Mouse (Mus musculus): ENCODE data around the gene Mfsd4a. TPM values are rescaled to one million over a fixed set of nuclear protein-coding genes. Genes with fewer than 3 reads are reported as not detected.

Gene Mfsd4a
- polyA plus RNA-seq (2014; fragmentation: Illumina TruSeq; extraction: RNeasy Lipid Tissue Mini Kit (QIAGEN cat#74804); ENCODE audit: low replicate concordance) = 15.8 TPM

GRCm38 (mm10) chr1:132067261-132068255 lies at the start of gene Mfsd4a:
TSS of gene Mfsd4a (minus strand) at chr1:132068062.

GRCm38 (mm10) chr1:132007282-132007815 lies 60.5 kb downstream of the Mfsd4a start, which contains the start of gene Elk4:
TSS of gene Elk4 (plus strand) at chr1:132007607.

Other genes with a start within 250 kb of the Mfsd4a start
- gene Slc41a1, start 240.6 kb downstream of the Mfsd4a start, polyA plus RNA-seq (2014; fragmentation: Illumina TruSeq; extraction: RNeasy Lipid Tissue Mini Kit (QIAGEN cat#74804); ENCODE audit: low replicate concordance) = 1.9 TPM
- gene Rab29, start 200.8 kb downstream of the Mfsd4a start, polyA plus RNA-seq (2014; fragmentation: Illumina TruSeq; extraction: RNeasy Lipid Tissue Mini Kit (QIAGEN cat#74804); ENCODE audit: low replicate concordance) = 1.6 TPM
- 66.8 TPM for gene Nucks1, start 157.5 kb downstream of the Mfsd4a start, polyA plus RNA-seq (2014; fragmentation: Illumina TruSeq; extraction: RNeasy Lipid Tissue Mini Kit (QIAGEN cat#74804); ENCODE audit: low replicate concordance)
- not detected for gene Slc45a3, start 105.1 kb downstream of the Mfsd4a start, polyA plus RNA-seq (2014; fragmentation: Illumina TruSeq; extraction: RNeasy Lipid Tissue Mini Kit (QIAGEN cat#74804); ENCODE audit: low replicate concordance)
- 36.5 TPM for gene Elk4, start 60.5 kb downstream of the Mfsd4a start, polyA plus RNA-seq (2014; fragmentation: Illumina TruSeq; extraction: RNeasy Lipid Tissue Mini Kit (QIAGEN cat#74804); ENCODE audit: low replicate concordance)
- 3.0 TPM for gene Cdk18, start 71.6 kb upstream of the Mfsd4a start, polyA plus RNA-seq (2014; fragmentation: Illumina TruSeq; extraction: RNeasy Lipid Tissue Mini Kit (QIAGEN cat#74804); ENCODE audit: low replicate concordance)
- gene Lemd1, start 123.4 kb upstream of the Mfsd4a start, polyA plus RNA-seq (2014; fragmentation: Illumina TruSeq; extraction: RNeasy Lipid Tissue Mini Kit (QIAGEN cat#74804); ENCODE audit: low replicate concordance) = not detected
- not detected for gene AC124108.1, start 123.4 kb upstream of the Mfsd4a start, polyA plus RNA-seq (2014; fragmentation: Illumina TruSeq; extraction: RNeasy Lipid Tissue Mini Kit (QIAGEN cat#74804); ENCODE audit: low replicate concordance)
- gene Gm10188, start 161.7 kb upstream of the Mfsd4a start, polyA plus RNA-seq (2014; fragmentation: Illumina TruSeq; extraction: RNeasy Lipid Tissue Mini Kit (QIAGEN cat#74804); ENCODE audit: low replicate concordance) = not detected
- gene Klhdc8a, start 230.6 kb upstream of the Mfsd4a start, polyA plus RNA-seq (2014; fragmentation: Illumina TruSeq; extraction: RNeasy Lipid Tissue Mini Kit (QIAGEN cat#74804); ENCODE audit: low replicate concordance) = 0.11 TPM
- gene Nuak2, start 248.1 kb upstream of the Mfsd4a start, polyA plus RNA-seq (2014; fragmentation: Illumina TruSeq; extraction: RNeasy Lipid Tissue Mini Kit (QIAGEN cat#74804); ENCODE audit: low replicate concordance) = 28.3 TPM